Mouse (Mus musculus) kidney, postnatal 0 days (tissue): ENCODE measurements around the gene Qtrt1. TPM values are rescaled to one million over a fixed set of nuclear protein-coding genes. Genes with fewer than 3 reads are reported as not detected.

Experiments used
- ATAC-seq: fragments of 200-750 bp; cut with Nextera tagmentation; replicated peaks from 2 replicates; pipeline ENCODE4 v1.8.0; 2017; ENCODE audit warnings: low read depth, moderate number of reproducible peaks, moderate TSS enrichment, moderate library complexity; ENCODE audit not compliant: low FRiP score
- DNase-seq: peaks from one replicate; pipeline ENCODE4 v3.0.0-alpha.2; 2016; ENCODE audit warnings: low spot score
- H3K27ac ChIP-seq: fragments of 300-500 bp; sonication (generic); 2 replicates; pipeline ENCODE4 v1.5.1; 2014; ENCODE audit warnings: mild to moderate bottlenecking
- H3K27me3 ChIP-seq: fragments of 300-500 bp; sonication (generic); 2 replicates; pipeline ENCODE4 v1.6.1; 2014; ENCODE audit warnings: low read length, mixed read lengths; ENCODE audit not compliant: insufficient read depth
- H3K36me3 ChIP-seq: fragments of 300-500 bp; sonication (generic); 2 replicates; pipeline ENCODE4 v1.6.1; 2014; ENCODE audit warnings: low read length, mixed read lengths; ENCODE audit not compliant: insufficient read depth
- H3K4me1 ChIP-seq: fragments of 300-500 bp; sonication (generic); replicated peaks from 2 replicates; pipeline ENCODE4 v1.6.1; 2014; ENCODE audit warnings: antibody characterized with exemption, low read length, mixed read lengths; ENCODE audit not compliant: insufficient read depth
- H3K4me2 ChIP-seq: fragments of 300-500 bp; sonication (generic); 2 replicates; pipeline ENCODE4 v1.6.1; 2014; ENCODE audit warnings: mild to moderate bottlenecking, low read length, moderate library complexity, mixed read lengths
- H3K4me3 ChIP-seq: fragments of 300-500 bp; sonication (generic); replicated peaks from 2 replicates; pipeline ENCODE4 v1.5.1; 2014; ENCODE audit warnings: low read depth, low read length
- H3K9ac ChIP-seq: fragments of 300-500 bp; sonication (generic); 2 replicates; pipeline ENCODE4 v1.6.1; 2014; ENCODE audit warnings: low read depth, low read length
- H3K9me3 ChIP-seq: fragments of 300-500 bp; sonication (generic); replicated peaks from 2 replicates; pipeline ENCODE4 v1.6.1; 2016; ENCODE audit warnings: low read length, inconsistent platforms, mixed read lengths
- CTCF ChIP-seq: IDR thresholded peaks from 2 replicates; pipeline ENCODE4 v1.5.1; 2016; ENCODE audit warnings: antibody characterized with exemption, low read depth, mild to moderate bottlenecking, moderate library complexity
- WGBS: fragments of 180-500 bp; shearing (Covaris S2); extraction: QIAGEN DNeasy Blood & Tissue Kit; methylation state at CpG from one replicate; pipeline ENCODE4 v1.1.7; 2014; 5-methylcytosine and 5-hydroxymethylcytosine counted together
- polyA plus RNA-seq: library from polyadenylated mRNA; unstranded; fragments of >200 nt; fragmentation: Nextera tagmentation; extraction: Ambion mirVana; gene quantifications from 2 replicates; pipeline ENCODE4 v1.2.1, GENCODE M21; 2015

The Qtrt1 gene
- polyA plus RNA-seq, 1 experiment from 2014 or later = 42.0 TPM

DNA sequence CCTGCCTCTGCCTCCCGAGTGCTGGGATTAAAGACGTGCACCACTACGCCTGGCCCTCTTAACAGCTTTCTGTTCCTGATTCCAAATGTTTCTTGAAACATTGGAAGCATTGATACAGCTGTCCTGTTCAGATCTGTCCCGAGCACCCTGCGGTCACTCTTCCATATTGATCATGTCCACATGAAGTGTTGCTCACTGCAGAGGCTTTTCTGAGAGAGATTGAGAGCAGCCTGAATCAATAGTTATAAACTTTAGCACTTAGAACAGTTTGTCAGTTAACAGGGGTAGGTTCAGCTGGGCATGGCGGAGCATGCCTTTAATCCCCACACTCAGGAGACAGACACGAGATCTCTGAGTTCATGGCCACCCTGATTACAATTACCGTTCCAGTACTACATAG is 32.2 kb downstream of the Qtrt1 start:
- no peak for TF ChIP-seq CTCF

DNA sequence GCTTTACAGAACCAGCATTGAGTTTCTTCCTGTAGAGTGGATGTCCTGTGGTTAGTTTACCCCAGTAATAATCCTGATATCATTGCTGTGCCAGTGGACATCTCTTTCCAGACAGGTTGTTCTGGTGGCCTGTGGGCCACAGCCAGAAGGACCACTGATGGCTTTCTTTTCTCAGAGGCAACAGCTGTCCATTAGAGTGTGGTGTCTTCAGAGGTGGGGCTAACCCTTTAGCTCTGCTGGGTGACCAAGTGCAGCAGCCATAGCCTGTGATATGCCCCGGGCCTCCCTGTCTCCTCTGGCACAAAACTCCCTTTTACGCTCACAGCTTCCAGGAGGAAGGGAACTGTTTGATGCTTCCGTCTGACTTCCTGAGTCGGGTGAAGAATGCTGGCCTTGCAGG is 32.9 kb downstream of the Qtrt1 start:
- TF ChIP-seq CTCF = no peak
- Histone ChIP-seq H3K36me3 (no peaks in the 10 kb centered on the region), H3K27me3 (no peaks in the 10 kb centered on the region), H3K4me3 (no peak overlapping the region), H3K4me2 (no peak overlapping the region), H3K9me3 (no peaks in the 10 kb centered on the region), H3K4me1 (no peaks in the 10 kb centered on the region), H3K9ac (no peak overlapping the region), H3K27ac (0 out of 2 replicates have a peak overlapping the region, but pooled peaks have one; percentile 2)
- ATAC-seq (no peak), DNase-seq (no peak)
- WGBS = 82% methylated on average over 4 of the region's 4 CpGs

More for the DNA sequence above, 32.2 kb downstream of the Qtrt1 start:
- Histone ChIP-seq H3K4me3 (no peak overlapping the region), H3K27ac (no peak overlapping the region), H3K9me3 (no peaks in the 10 kb centered on the region), H3K4me1 (no peaks in the 10 kb centered on the region), H3K36me3 (no peaks in the 10 kb centered on the region), H3K27me3 (no peaks in the 10 kb centered on the region), H3K9ac (no peak overlapping the region), H3K4me2 (no peak overlapping the region)
- DNase-seq (no peak), ATAC-seq (no peak)
- 94% methylated on average over 8 of the region's 8 CpGs for WGBS

DNA sequence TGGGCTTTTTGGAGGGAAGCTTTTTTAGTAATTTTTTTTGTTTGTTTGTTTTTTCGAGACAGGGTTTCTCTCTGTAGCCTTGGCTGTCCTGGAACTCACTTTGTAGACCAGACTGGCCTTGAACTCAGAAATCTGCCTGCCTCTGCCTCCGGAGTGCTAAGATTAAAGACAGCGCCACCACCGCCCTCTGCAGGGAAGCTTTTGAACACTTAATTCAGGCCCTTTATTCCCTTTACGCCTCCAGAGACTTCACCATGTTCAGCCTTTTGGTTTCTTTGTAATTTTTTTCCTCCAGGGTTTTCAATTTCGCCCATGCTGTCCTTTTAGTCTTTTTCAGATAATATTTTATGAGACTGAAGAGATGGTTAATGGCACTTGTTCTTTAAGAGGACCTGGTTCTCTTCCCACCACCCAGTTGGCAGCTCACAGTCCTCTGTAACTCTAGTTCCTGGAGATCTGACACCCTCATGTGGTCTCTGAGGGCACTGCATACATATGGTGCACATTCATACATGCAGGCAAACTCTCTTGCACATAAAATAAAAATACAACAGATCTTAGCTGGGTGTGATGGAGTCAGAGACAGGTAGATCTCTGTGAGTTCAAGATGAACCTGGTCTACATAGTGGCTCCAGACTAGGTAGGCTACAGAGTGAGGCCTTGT is 33.6 kb downstream of the Qtrt1 start:
- Histone ChIP-seq H3K4me3 (no peak overlapping the region), H3K9me3 (no peaks in the 10 kb centered on the region), H3K9ac (no peak overlapping the region), H3K4me1 (no peaks in the 10 kb centered on the region), H3K27me3 (no peaks in the 10 kb centered on the region), H3K36me3 (no peaks in the 10 kb centered on the region), H3K4me2 (no peak overlapping the region), H3K27ac (no peak overlapping the region)
- 98% methylated on average over 6 of the region's 6 CpGs for WGBS
- no peak for ATAC-seq
- DNase-seq = no peak
- TF ChIP-seq CTCF = peak; percentile 26; the same call in 1 of the 2 replicates

DNA sequence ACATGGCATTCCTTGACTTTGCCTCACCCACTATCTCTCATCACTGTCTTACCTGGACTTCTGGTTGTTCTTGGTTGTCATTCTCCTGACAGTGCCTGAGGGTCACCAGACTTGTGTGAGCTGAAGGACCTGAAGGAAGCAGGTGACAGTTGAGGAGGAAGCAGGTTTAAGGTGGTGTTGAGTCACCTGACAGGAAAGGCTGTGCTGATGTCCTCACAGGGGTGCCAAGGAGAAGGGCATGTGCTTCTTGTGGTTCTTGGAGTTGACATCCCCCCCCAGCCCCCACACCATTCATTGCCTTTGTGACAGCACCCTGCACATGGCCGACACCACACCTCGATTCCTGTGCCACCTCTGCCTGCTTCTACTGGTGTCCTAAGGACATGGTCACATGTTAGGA is 36.1 kb downstream of the Qtrt1 start:
- WGBS = 94% methylated on average over 2 of the region's 2 CpGs
- no peak overlapping the region for H3K4me3 ChIP-seq
- H3K4me2 ChIP-seq = no peak overlapping the region
- DNase-seq = no peak
- no peaks in the 10 kb centered on the region for H3K36me3 ChIP-seq
- H3K9ac ChIP-seq = no peak overlapping the region
- ATAC-seq = no peak
- H3K9me3 ChIP-seq = no peaks in the 10 kb centered on the region
- H3K27ac ChIP-seq = no peak overlapping the region
- peaks cover 5% of the 10 kb centered on the region for H3K4me1 ChIP-seq
- no peaks in the 10 kb centered on the region for H3K27me3 ChIP-seq
- no peak for TF ChIP-seq CTCF

DNA sequence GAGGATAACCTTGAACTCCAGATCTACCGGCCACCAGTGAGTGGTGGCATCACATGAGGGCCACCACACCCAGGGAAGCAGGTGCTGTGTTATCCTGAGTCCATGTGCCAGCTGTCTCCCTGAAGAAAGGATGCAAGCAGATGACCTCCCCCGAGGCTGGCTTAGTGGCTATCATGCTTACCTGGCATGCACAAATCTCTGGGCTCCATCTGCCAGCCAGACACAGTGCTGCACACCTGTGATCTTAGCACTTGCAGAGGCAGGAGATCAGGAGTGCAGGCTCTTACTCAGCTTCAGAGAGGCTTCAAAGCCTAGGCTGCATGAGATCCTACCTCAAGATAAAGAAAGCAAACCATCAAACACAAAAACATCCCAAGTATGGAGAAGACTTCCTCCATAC is 38.1 kb downstream of the Qtrt1 start:
- peaks cover 5% of the 10 kb centered on the region for H3K4me1 ChIP-seq
- H3K27me3 ChIP-seq = no peaks in the 10 kb centered on the region
- ATAC-seq = no peak
- no peak for DNase-seq
- peak overlapping the region; percentile 27; the same call in 1 of the 2 replicates for H3K27ac ChIP-seq
- no peak overlapping the region for H3K4me3 ChIP-seq
- no peaks in the 10 kb centered on the region for H3K9me3 ChIP-seq
- WGBS = 73% methylated on average over 2 of the region's 2 CpGs
- H3K36me3 ChIP-seq = no peaks in the 10 kb centered on the region
- H3K4me2 ChIP-seq = no peak overlapping the region
- no peak for TF ChIP-seq CTCF
- H3K9ac ChIP-seq = no peak overlapping the region

DNA sequence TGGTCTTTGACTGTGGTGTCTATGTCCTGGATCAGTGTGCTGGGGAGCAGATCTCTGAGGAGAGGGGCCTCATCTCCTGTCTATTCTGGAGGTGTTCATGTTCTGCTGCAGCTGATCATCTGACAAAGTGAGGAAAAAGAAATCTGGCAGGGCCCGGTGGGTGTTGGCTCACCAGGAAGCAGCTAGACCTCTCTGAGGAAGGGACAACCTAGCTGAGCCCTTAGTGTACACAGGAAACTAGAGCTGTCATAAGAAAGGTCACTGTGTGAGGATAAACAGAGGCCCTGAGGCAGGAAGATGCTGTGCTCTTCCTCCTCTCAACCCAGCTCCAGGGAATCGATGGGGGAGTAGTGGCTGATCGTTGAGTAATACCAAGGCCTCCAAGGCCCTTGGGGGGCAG is 38.6 kb downstream of the Qtrt1 start:
- peaks cover 9% of the 10 kb centered on the region for H3K4me1 ChIP-seq
- H3K4me2 ChIP-seq = no peak overlapping the region
- no peak overlapping the region for H3K9ac ChIP-seq
- no peaks in the 10 kb centered on the region for H3K27me3 ChIP-seq
- no peaks in the 10 kb centered on the region for H3K9me3 ChIP-seq
- DNase-seq = peak; percentile 21
- no peak overlapping the region for H3K4me3 ChIP-seq
- peak overlapping the region; percentile 27; the same call in 1 of the 2 replicates for H3K27ac ChIP-seq
- TF ChIP-seq CTCF = no peak
- 65% methylated on average over 3 of the region's 3 CpGs for WGBS
- ATAC-seq = no peak
- no peaks in the 10 kb centered on the region for H3K36me3 ChIP-seq
